Mouse (Mus musculus): ENCODE measurements around the gene Tfeb. TPM values are rescaled to one million over a fixed set of nuclear protein-coding genes. Genes with fewer than 3 reads are reported as not detected.

The Tfeb gene
- polyA plus RNA-seq, 1 experiment from 2014 or later, result 6.8 TPM

DNA sequence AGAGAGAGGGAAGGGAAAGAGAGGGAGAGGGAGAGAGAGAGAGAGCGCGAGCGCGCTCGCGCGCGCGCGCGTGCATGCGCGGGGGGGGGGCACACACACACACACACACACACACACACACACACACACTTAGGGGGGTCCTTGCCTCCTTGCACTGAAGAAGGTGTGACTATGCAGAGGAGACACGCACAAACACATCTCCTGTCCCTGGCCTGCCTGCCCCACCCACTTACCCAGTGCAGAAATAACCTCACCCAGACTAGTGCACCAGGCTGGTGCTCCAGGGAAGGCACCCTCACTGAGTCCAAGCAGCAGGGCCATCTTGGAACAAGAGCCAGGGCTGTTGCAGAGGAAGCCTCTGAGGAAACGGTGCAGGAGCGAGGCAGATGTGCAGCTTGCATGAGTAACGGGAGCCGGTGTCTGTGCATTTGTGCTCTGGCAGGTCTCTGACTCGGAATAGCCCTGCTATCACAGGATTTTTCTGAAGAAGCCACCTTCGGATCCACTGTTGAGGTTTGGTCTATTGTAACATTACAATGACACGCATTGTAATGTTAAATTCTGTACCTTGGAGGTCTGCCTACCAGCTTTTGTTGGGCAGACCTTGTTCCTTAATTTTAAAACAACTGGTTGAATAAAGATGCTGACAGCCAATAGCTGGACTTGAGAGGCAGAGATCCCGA lies 23.8 kb upstream of the Tfeb start:
- Histone ChIP-seq H3K4me1 (no peaks in the 10 kb centered on the region), H3K36me3 (no peaks in the 10 kb centered on the region), H3K27me3 (no peaks in the 10 kb centered on the region), H3K4me2 (peak overlapping the region; percentile 3; the same call in 1 of the 2 replicates), H3K9ac (no peak overlapping the region), H3K27ac (no peak overlapping the region), H3K4me3 (no peak overlapping the region), H3K9me3 (no peaks in the 10 kb centered on the region)
- no peak for ATAC-seq (ENCODE audit: insufficient number of reproducible peaks, insufficient read depth, low FRiP score, low TSS enrichment, low read depth)
- 44% methylated on average over 11 of the region's 22 CpGs for WGBS

DNA sequence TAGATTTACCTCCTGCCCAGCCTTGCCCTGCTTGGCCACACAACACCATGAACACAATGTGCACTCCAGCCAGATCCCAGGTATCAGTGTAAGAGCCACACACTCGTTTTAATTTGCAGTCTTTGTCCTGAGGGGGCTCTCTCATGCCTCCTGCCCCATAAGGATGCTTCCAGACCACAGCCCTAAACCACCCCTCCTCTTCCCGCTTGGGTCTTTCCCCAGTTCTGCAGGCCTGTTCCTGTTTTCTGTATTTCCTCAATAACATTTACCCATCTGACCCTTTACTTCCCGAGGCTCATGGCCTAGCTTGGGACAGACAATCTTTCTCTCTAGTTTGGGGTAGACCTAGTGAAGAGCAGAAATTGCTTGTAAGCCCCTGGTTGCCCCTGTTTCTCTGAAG lies 21.8 kb upstream of the Tfeb start:
- no peak for ATAC-seq (ENCODE audit: insufficient number of reproducible peaks, insufficient read depth, low FRiP score, low TSS enrichment, low read depth)
- no peaks in the 10 kb centered on the region for H3K36me3 ChIP-seq
- H3K4me3 ChIP-seq, result no peak overlapping the region
- H3K4me1 ChIP-seq, result no peaks in the 10 kb centered on the region
- no peak overlapping the region; the same call in 1 of the 2 replicates for H3K9ac ChIP-seq
- H3K9me3 ChIP-seq, result no peaks in the 10 kb centered on the region
- WGBS, result 43% methylated on average over 3 of the region's 3 CpGs
- no peak overlapping the region for H3K27ac ChIP-seq
- H3K27me3 ChIP-seq, result no peaks in the 10 kb centered on the region
- no peak overlapping the region for H3K4me2 ChIP-seq

- Histone ChIP-seq H3K4me1 (no peaks in the 10 kb centered on the region), H3K4me3 (no peak overlapping the region), H3K9me3 (no peaks in the 10 kb centered on the region), H3K36me3 (no peaks in the 10 kb centered on the region), H3K27me3 (no peaks in the 10 kb centered on the region), H3K4me2 (no peak overlapping the region), H3K9ac (no peak overlapping the region), H3K27ac (no peak overlapping the region)
- ATAC-seq (ENCODE audit: insufficient number of reproducible peaks, insufficient read depth, low FRiP score, low TSS enrichment, low read depth), result no peak
- 89% methylated on average over 4 of the region's 4 CpGs for WGBS
These were observed 15.6 kb upstream of the Tfeb start for GRCm38 (mm10) chr17:47721183-47721582.

GRCm38 (mm10) chr17:47726566-47726965 lies 10.3 kb upstream of the Tfeb start, which contains the start of gene Pgc:
TSS of gene Pgc (plus strand) at chr17:47726842.
- no peak for ATAC-seq (ENCODE audit: insufficient number of reproducible peaks, insufficient read depth, low FRiP score, low TSS enrichment, low read depth)
- Histone ChIP-seq H3K4me2 (no peak within 1 kb of the TSS), H3K36me3 (no peaks in the 10 kb centered on the region), H3K4me3 (no peak within 1 kb of the TSS), H3K9me3 (no peaks in the 10 kb centered on the region), H3K27ac (no peak within 1 kb of the TSS), H3K4me1 (no peaks in the 10 kb centered on the region), H3K9ac (no peak within 1 kb of the TSS), H3K27me3 (no peaks in the 10 kb centered on the region; the same call in 1 of the 2 replicates)
- WGBS, result 82% methylated on average over 11 of the region's 11 CpGs

DNA sequence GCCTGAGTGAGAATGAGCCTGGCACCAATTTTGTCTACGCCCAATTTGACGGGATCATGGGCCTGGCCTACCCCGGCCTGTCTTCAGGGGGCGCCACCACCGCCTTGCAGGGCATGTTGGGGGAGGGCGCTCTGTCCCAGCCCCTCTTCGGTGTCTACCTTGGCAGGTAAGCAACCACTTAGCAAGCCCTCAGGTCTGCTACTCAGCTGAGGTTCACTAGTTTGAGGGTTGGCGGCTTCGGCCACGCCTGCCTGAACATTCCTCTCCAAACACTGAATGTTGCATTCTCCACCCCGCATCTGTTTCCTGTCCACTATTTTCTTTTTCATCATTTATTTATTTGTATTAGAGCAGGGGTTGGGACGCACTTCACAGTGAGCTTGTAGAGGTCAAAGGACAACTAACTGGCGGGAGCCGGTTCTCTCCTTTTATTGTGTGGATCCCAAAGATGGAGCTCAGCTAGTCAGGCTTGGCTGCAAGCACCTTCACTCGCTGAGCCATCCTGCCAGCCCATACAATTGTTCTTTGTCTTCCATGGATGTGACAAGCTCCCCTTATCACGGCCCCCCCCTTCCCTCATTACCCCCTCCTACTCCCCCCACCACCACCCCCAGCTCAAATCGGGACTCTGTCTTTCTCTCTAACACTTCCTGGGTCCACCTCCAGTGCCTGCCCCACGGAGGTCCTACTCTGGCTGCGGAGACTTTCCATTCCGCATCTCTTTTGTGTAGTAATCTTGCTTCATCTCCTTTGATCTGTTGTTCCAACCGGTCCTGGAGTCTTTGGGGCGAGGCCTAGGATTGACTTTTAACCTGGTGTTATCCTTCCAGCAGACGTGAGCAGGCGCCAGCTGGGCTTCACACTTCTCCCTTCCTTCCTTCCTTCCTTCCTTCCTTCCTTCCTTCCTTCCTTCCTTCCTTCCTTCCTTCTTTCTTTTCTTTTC lies 5.9 kb upstream of the Tfeb start:
- Histone ChIP-seq H3K27ac (no peak overlapping the region), H3K27me3 (no peaks in the 10 kb centered on the region; the same call in 1 of the 2 replicates), H3K9me3 (no peaks in the 10 kb centered on the region), H3K4me1 (no peaks in the 10 kb centered on the region), H3K36me3 (no peaks in the 10 kb centered on the region), H3K4me3 (no peak overlapping the region), H3K4me2 (no peak overlapping the region), H3K9ac (no peak overlapping the region)
- 55% methylated on average over 24 of the region's 24 CpGs for WGBS
- ATAC-seq (ENCODE audit: insufficient number of reproducible peaks, insufficient read depth, low FRiP score, low TSS enrichment, low read depth), result no peak

DNA sequence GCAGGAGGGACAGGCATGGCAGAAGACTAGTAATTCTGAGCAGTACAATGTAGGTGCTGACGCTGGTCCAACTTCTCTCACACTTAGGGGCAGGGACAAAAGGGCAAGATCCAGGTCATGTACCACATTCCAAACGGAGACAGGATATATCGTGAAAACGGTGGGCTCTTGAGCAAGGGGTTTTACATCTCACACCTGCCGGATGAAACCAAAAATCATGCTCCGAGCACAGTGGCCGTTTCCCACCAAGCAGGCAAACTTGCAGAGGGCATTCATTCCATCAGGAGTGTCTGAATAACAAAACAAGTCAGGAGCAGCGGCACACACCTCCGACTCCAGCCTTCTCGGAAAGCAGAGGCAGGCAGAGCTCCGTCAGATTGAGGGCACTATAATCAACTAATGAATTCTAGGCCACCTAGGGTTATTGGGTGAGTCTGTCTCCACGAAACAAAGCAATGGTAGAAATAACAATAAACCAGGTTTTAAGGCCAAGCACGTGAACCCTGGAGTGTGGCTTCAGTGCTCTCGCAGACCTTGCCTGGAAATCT lies 1.2 kb upstream of the Tfeb start:
- Histone ChIP-seq H3K9me3 (no peaks in the 10 kb centered on the region), H3K27me3 (peaks cover 21% of the 10 kb centered on the region), H3K9ac (no peak overlapping the region), H3K27ac (no peak overlapping the region), H3K36me3 (no peaks in the 10 kb centered on the region), H3K4me3 (no peak overlapping the region), H3K4me1 (peaks cover 17% of the 10 kb centered on the region), H3K4me2 (no peak overlapping the region)
- WGBS, result 71% methylated on average over 14 of the region's 14 CpGs
- no peak for ATAC-seq (ENCODE audit: insufficient number of reproducible peaks, insufficient read depth, low FRiP score, low TSS enrichment, low read depth)

- under 1% methylated on average over 52 of the region's 60 CpGs for WGBS
- H3K4me3 ChIP-seq, result peak overlapping the region; percentile 73
These were observed 638 bp downstream of the Tfeb start for GRCm38 (mm10) chr17:47737271-47738065.

DNA sequence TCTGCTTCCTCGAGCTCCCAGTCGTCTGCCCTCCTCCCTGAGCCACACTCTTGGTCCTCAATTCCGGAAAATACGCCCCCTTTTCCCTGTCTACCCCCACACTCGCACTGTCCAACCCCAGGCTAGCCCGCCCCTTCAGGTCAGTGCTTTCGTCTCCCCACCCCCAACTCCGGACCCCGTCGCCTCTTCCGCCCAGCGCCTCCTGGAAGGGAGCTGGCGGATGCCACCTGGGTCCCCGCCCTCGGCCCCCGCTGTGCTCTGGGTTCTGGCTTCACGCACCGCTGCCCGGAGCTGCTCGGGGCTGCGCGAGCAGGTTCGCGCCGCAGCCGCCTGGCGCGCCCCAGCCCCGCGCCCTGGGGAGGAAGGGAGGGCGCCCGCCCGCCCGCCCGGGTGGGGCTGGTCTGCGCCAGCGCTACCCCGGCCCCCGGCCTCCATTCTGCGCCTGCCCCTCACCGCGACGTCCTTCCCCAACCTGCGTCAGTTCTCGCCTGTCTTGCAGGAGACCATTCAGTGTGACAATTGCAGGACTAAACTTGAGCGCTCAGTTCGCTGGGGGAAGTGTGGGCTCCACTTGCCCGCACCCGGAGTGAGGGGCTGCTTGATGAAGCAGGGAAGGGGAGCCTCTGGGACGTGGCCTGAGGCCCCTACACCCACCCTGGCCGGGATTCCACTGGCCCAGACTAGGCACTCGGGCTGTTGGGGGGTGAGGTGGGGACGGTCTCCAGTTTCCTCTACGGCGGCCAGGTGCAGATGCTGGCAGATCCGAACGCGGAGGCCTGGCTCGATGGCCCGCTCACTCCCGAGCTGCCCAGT lies 1.4 kb downstream of the Tfeb start:
- Histone ChIP-seq H3K4me2 (peak overlapping the region; percentile 98), H3K9me3 (no peaks in the 10 kb centered on the region), H3K9ac (peak overlapping the region; percentile 77), H3K4me3 (peak overlapping the region; percentile 73), H3K27ac (peak overlapping the region; percentile 69), H3K27me3 (peaks cover 21% of the 10 kb centered on the region), H3K36me3 (no peaks in the 10 kb centered on the region), H3K4me1 (peaks cover 17% of the 10 kb centered on the region)
- ATAC-seq (ENCODE audit: insufficient number of reproducible peaks, insufficient read depth, low FRiP score, low TSS enrichment, low read depth), result peak; percentile 52
- WGBS, result under 1% methylated on average over 61 of the region's 61 CpGs

More at GRCm38 (mm10) chr17:47737271-47738065, 638 bp downstream of the Tfeb start:
- H3K36me3 ChIP-seq, result no peaks in the 10 kb centered on the region
- H3K4me2 ChIP-seq, result peak overlapping the region; percentile 98
- no peaks in the 10 kb centered on the region for H3K9me3 ChIP-seq
- H3K4me1 ChIP-seq, result peaks cover 17% of the 10 kb centered on the region
- peak; percentile 79 for ATAC-seq (ENCODE audit: insufficient number of reproducible peaks, insufficient read depth, low FRiP score, low TSS enrichment, low read depth)
- peaks cover 21% of the 10 kb centered on the region for H3K27me3 ChIP-seq
- H3K27ac ChIP-seq, result peak overlapping the region; percentile 69
- H3K9ac ChIP-seq, result peak overlapping the region; percentile 77

- peak overlapping the region; percentile 77 for H3K9ac ChIP-seq
- no peak for ATAC-seq (ENCODE audit: insufficient number of reproducible peaks, insufficient read depth, low FRiP score, low TSS enrichment, low read depth)
These were observed 2.3 kb downstream of the Tfeb start for GRCm38 (mm10) chr17:47738879-47739798.

GRCm38 (mm10) chr17:47740186-47740585 lies 3.4 kb downstream of the Tfeb start:
- Histone ChIP-seq H3K9me3 (no peaks in the 10 kb centered on the region), H3K4me3 (no peak overlapping the region), H3K27me3 (peaks cover 21% of the 10 kb centered on the region), H3K9ac (no peak overlapping the region), H3K4me1 (peaks cover 17% of the 10 kb centered on the region), H3K36me3 (no peaks in the 10 kb centered on the region), H3K27ac (no peak overlapping the region), H3K4me2 (no peak overlapping the region)
- 65% methylated on average over 2 of the region's 2 CpGs for WGBS
- ATAC-seq (ENCODE audit: insufficient number of reproducible peaks, insufficient read depth, low FRiP score, low TSS enrichment, low read depth), result no peak

More at GRCm38 (mm10) chr17:47738879-47739798, 2.3 kb downstream of the Tfeb start:
- Histone ChIP-seq H3K36me3 (no peaks in the 10 kb centered on the region), H3K27me3 (peaks cover 21% of the 10 kb centered on the region), H3K9me3 (no peaks in the 10 kb centered on the region), H3K4me3 (peak overlapping the region; percentile 73), H3K4me2 (peak overlapping the region; percentile 98), H3K27ac (peak overlapping the region; percentile 69; the same call in 1 of the 2 replicates), H3K4me1 (peaks cover 17% of the 10 kb centered on the region)
- 4% methylated on average over 20 of the region's 20 CpGs for WGBS

Measured in embryonic facial prominence, embryonic 13.5 days (tissue).